8 mouse cellular contexts compared by ENCODE assay signal in the genomic region with DNA sequence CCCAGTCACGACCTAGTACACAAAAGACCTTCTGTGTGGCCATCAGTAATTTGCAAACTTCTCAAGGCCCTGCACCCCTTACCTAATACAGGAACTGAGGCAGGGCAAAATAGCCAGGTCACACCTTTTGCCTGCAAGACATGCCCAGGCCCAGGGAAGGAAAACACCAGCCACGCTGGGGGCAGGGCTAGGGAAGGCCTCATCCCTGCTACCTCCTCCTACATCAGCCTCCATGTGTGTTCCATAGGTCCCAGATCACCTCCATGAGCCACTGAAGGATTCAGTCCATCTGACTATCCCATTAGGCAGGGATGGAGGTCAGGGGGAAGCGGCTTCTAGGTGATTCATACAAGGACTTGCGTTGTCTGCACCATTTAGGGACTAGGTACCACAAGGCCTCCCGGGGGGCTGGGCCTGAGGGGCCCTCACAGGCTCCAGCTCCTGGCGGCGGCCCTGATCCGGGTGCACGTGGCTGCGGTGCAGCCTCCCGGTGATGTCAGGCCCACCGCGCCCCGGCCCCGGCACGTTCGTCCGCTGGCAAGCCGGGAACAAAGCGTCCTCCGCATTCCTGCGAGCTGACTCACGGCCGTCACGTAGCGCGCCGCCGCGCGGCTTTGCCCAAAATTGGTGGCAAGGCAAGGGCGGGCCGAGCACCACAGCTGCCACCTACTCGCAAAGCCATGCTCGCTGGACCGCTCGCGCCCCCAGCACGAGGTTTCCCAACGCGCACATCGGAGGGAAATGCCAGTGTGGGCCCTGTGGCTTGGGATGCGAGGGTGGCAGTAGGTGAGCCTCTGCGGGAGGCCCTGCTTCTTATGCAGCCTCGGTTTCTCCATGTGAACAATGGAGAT. TPM values are rescaled to one million over a fixed set of nuclear protein-coding genes. Genes with fewer than 3 reads are reported as not detected.
DNase-seq lines count a peak whose midpoint lies in the region; ATAC-seq lines count a peak whose summit lies in the region.

No protein-coding gene starts in this region.

- peak; percentile 86 for DNase-seq in MN1 (ENCODE audit: low spot score)
- peak; percentile 46 to 56 for DNase-seq in cerebellum, postnatal 36 days
- DNase-seq in frontal cortex, postnatal 36 days (ENCODE audit: low spot score in 2 of 2), result peak; percentile 86 to 88
- peak; percentile 69 to 73 for DNase-seq in layer of hippocampus, postnatal 36 days
- peak; percentile 88 for DNase-seq in lung, postnatal 14 days
- DNase-seq in right cerebral cortex, adult 2 months (ENCODE audit: low spot score in 2 of 2), result peak; percentile 87 to 91
- DNase-seq in T-cell, adult 2 months (ENCODE audit: low spot score), result no peak

- H3K4me3 ChIP-seq in hindbrain, embryonic 13.5 days, result peak overlapping the region; percentile 25

- ATAC-seq in hindbrain, embryonic 13.5 days (ENCODE audit: low FRiP score), result peak; percentile 67

- peaks cover 9% of the 10 kb centered on the region for H3K4me1 ChIP-seq in hindbrain, embryonic 13.5 days (replicated peaks)

- WGBS in hindbrain, embryonic 13.5 days, result 5% methylated on average over 45 of the region's 45 CpGs

- peak overlapping the region; percentile 55 for H3K4me2 ChIP-seq in hindbrain, embryonic 13.5 days

- peak overlapping the region; percentile 68 for H3K9ac ChIP-seq in hindbrain, embryonic 13.5 days

- H3K36me3 ChIP-seq in hindbrain, embryonic 13.5 days, result no peaks in the 10 kb centered on the region

- no peaks in the 10 kb centered on the region for H3K9me3 ChIP-seq in hindbrain, embryonic 13.5 days

- no peak overlapping the region for H3K27ac ChIP-seq in hindbrain, embryonic 13.5 days

- H3K27me3 ChIP-seq in hindbrain, embryonic 13.5 days, result peaks cover 24% of the 10 kb centered on the region

RNA-seq across cellular contexts. Expression of a gene that starts 12.5 kb away (rescaled TPM):
- polyA plus RNA-seq in hindbrain, embryonic 13.5 days (2015; fragmentation: Nextera tagmentation; extraction: Ambion mirVana), result 0.12 TPM in 1 of 2 replicates, not detected in the other
- total RNA-seq in layer of hippocampus, postnatal 36 days (2021), result not detected
